Mouse (Mus musculus) MEL (cell line): ENCODE data around the gene Aldh1b1.

Experiments
- EP300 ChIP-seq, 2 experiments: IDR thresholded peaks; 2 replicates each; pipeline ENCODE4 v1.6.1; 2011; ENCODE audit warnings: improper control_type of control experiment in 2 of 2, low read length in 2 of 2, low read depth in 1 of 2, mild to moderate bottlenecking in 1 of 2
- HCFC1 ChIP-seq: IDR thresholded peaks from 2 replicates; pipeline ENCODE4 v1.6.1; 2012; ENCODE audit warnings: low read depth, mild to moderate bottlenecking, inconsistent platforms, low read length, improper control_type of control experiment, moderate library complexity
- KAT2A ChIP-seq: conservative IDR thresholded peaks from 2 replicates; pipeline ENCODE4 v1.6.1; 2012; ENCODE audit warnings: low read depth, low read length, improper control_type of control experiment, inconsistent platforms
- MAFK ChIP-seq: IDR thresholded peaks from 2 replicates; pipeline ENCODE4 v1.6.1; 2011; ENCODE audit warnings: low read depth, mild to moderate bottlenecking, low read length, improper control_type of control experiment, borderline replicate concordance
- POLR2A ChIP-seq, 2 experiments: IDR thresholded peaks; 2 replicates each; pipeline ENCODE4 v1.6.1; 2011 to 2012; ENCODE audit warnings: low read length in 2 of 2, mild to moderate bottlenecking in 2 of 2, control low read depth in 1 of 2, improper control_type of control experiment in 1 of 2, low read depth in 1 of 2, moderate library complexity in 1 of 2; ENCODE audit not compliant: control insufficient read depth in 1 of 2, insufficient read depth in 1 of 2, poor library complexity in 1 of 2
- RAD21 ChIP-seq: IDR thresholded peaks from 2 replicates; pipeline ENCODE4 v1.6.1; 2011; ENCODE audit warnings: mild to moderate bottlenecking, low read depth, low read length, improper control_type of control experiment
- SMC3 ChIP-seq: IDR thresholded peaks from 2 replicates; pipeline ENCODE4 v1.6.1; 2011; ENCODE audit warnings: low read depth, low read length, improper control_type of control experiment
- TAL1 ChIP-seq: IDR thresholded peaks from 2 replicates; pipeline ENCODE4 v1.6.1; 2012; ENCODE audit warnings: mild to moderate bottlenecking, inconsistent platforms, low read length, moderate library complexity, mixed read lengths
- USF1 ChIP-seq: IDR thresholded peaks from 2 replicates; pipeline ENCODE4 v1.6.1; 2014; ENCODE audit warnings: low read depth, mild to moderate bottlenecking, inconsistent platforms, low read length, improper control_type of control experiment, moderate library complexity

DNA sequence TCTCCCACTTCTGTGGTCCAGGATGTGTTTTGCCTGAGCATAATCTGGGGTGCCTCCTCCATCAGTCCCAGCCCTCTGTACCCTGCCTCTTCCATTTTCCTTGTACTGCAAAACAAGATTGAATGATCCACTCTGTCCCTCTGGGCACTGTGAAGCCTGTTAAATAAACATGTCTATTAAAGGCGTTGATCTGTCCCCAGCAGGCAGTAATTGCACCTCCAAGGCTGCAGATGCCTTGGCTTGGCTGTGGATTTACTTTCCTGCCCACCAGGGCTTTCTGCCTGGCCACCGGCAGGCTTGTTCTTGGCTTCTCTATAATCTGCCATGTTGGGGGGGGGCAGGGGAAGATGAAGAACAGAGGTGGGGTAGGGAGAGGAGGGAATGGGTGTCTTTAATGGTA is 12.9 kb upstream of the Aldh1b1 start:
- no peak for TF ChIP-seq TAL1
- TF ChIP-seq RAD21: no peak
- no peak for TF ChIP-seq MAFK
- no peak for TF ChIP-seq SMC3
- no peak for TF ChIP-seq KAT2A
- TF ChIP-seq USF1: no peak
- no peak for TF ChIP-seq POLR2A (IDR thresholded peaks at IDR 0.05; ENCODE audit: control insufficient read depth in 1 of 2, insufficient read depth in 1 of 2, low read depth in 1 of 2, low read length in 2 of 2, poor library complexity in 1 of 2)
- TF ChIP-seq EP300 (IDR thresholded peaks at IDR 0.05; ENCODE audit: low read depth in 1 of 2, low read length in 2 of 2): no peak
- TF ChIP-seq HCFC1: no peak
